Mouse (Mus musculus) lung, adult 2 months (tissue): ENCODE measurements at regions not wholly inside any gene's neighbourhood (a gene's known extent, or its start where the extent isn't known, plus 50 kb on each side); places are given as distances from the start of the nearest gene placed in this dataset.

Source experiments
- CTCF ChIP-seq: fragments of 200-500 bp; IDR thresholded peaks from 2 replicates; pipeline ENCODE4 v1.5.1; 2011; ENCODE audit warnings: mild to moderate bottlenecking, low read length, control low read depth; ENCODE audit not compliant: insufficient read depth
- POLR2A ChIP-seq: fragments of 200-500 bp; IDR thresholded peaks from 2 replicates; pipeline ENCODE4 v1.6.1; 2011; ENCODE audit warnings: low read depth, mild to moderate bottlenecking, control low read depth, low read length, borderline replicate concordance; ENCODE audit errors: extremely low read depth

DNA sequence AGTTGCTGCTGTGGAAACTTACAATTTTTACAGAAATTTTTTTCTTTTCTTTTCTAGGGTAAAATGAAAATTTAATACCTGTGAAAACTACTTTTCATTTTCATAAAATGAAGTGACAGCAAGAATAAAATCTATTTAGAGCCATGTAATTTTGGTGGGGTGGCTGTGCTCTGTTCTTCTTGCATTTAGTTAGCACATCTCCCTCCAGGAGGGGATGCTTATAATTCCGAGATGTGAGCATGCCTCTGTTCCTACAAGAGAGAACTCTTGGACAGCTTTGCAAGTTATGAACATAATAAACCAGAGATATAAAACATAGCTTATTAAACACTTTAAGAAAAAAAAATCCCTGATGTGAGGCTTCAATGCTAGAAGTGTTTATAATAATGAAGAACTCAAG, 313.9 kb upstream of the Dph6 start:
- TF ChIP-seq CTCF (no peak), POLR2A (no peak)
